Mouse (Mus musculus) kidney, postnatal 0 days (tissue): ENCODE data around the gene Gm28372. TPM values are rescaled to one million over a fixed set of nuclear protein-coding genes. Genes with fewer than 3 reads are reported as not detected.
"Not testable (repeated sequence)": the region's sequence is repeated elsewhere in the genome, so short reads cannot be mapped to it uniquely, and the experiment has no call there.

Source experiments
- ATAC-seq: fragments of 200-750 bp; cut with Nextera tagmentation; replicated peaks from 2 replicates; pipeline ENCODE4 v1.8.0; 2017; ENCODE audit warnings: low read depth, moderate number of reproducible peaks, moderate TSS enrichment, moderate library complexity; ENCODE audit not compliant: low FRiP score
- DNase-seq: peaks from one replicate; pipeline ENCODE4 v3.0.0-alpha.2; 2016; ENCODE audit warnings: low spot score
- H3K27ac ChIP-seq: fragments of 300-500 bp; sonication (generic); 2 replicates; pipeline ENCODE4 v1.5.1; 2014; ENCODE audit warnings: mild to moderate bottlenecking
- H3K27me3 ChIP-seq: fragments of 300-500 bp; sonication (generic); 2 replicates; pipeline ENCODE4 v1.6.1; 2014; ENCODE audit warnings: low read length, mixed read lengths; ENCODE audit not compliant: insufficient read depth
- H3K36me3 ChIP-seq: fragments of 300-500 bp; sonication (generic); 2 replicates; pipeline ENCODE4 v1.6.1; 2014; ENCODE audit warnings: low read length, mixed read lengths; ENCODE audit not compliant: insufficient read depth
- H3K4me1 ChIP-seq: fragments of 300-500 bp; sonication (generic); replicated peaks from 2 replicates; pipeline ENCODE4 v1.6.1; 2014; ENCODE audit warnings: antibody characterized with exemption, low read length, mixed read lengths; ENCODE audit not compliant: insufficient read depth
- H3K4me2 ChIP-seq: fragments of 300-500 bp; sonication (generic); 2 replicates; pipeline ENCODE4 v1.6.1; 2014; ENCODE audit warnings: mild to moderate bottlenecking, low read length, moderate library complexity, mixed read lengths
- H3K4me3 ChIP-seq: fragments of 300-500 bp; sonication (generic); replicated peaks from 2 replicates; pipeline ENCODE4 v1.5.1; 2014; ENCODE audit warnings: low read depth, low read length
- H3K9ac ChIP-seq: fragments of 300-500 bp; sonication (generic); 2 replicates; pipeline ENCODE4 v1.6.1; 2014; ENCODE audit warnings: low read depth, low read length
- H3K9me3 ChIP-seq: fragments of 300-500 bp; sonication (generic); replicated peaks from 2 replicates; pipeline ENCODE4 v1.6.1; 2016; ENCODE audit warnings: low read length, inconsistent platforms, mixed read lengths
- CTCF ChIP-seq: IDR thresholded peaks from 2 replicates; pipeline ENCODE4 v1.5.1; 2016; ENCODE audit warnings: antibody characterized with exemption, low read depth, mild to moderate bottlenecking, moderate library complexity
- WGBS: fragments of 180-500 bp; shearing (Covaris S2); extraction: QIAGEN DNeasy Blood & Tissue Kit; methylation state at CpG from one replicate; pipeline ENCODE4 v1.1.7; 2014; 5-methylcytosine and 5-hydroxymethylcytosine counted together
- polyA plus RNA-seq: library from polyadenylated mRNA; unstranded; fragments of >200 nt; fragmentation: Nextera tagmentation; extraction: Ambion mirVana; gene quantifications from 2 replicates; pipeline ENCODE4 v1.2.1, GENCODE M21; 2015

Gene Gm28372
- polyA plus RNA-seq, result not detected in 2 replicates

DNA sequence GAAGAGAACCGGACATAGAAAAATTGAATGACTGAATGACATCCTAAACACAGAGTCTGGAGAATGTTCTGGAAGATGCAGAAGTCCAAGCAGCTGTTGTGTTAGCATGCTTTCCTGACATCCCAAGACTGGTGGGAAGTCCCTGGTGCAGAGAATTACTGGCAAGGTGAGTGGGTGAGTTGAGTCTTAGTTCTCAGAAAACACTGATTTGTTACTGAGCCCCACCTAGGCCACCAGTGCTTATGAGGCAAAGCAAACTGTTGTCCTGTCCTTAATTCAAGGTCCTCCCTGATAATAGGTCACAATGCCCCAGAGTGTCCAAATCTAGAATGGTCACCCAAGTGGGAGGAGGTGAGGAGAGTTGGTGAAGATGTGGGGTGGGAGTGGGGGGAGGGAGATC is at the start of gene Gm28372, which contains the start of gene 1700020A23Rik:
Gm28372 (plus strand) TSS at position 301 of the 400 bp plus-strand sequence.
1700020A23Rik (plus strand) TSS at position 321 of the 400 bp plus-strand sequence.
- WGBS, result 100% methylated on average over 1 of the region's 1 CpGs
- H3K4me2 ChIP-seq, result no peak within 1 kb of the TSS
- TF ChIP-seq CTCF, result no peak

DNA sequence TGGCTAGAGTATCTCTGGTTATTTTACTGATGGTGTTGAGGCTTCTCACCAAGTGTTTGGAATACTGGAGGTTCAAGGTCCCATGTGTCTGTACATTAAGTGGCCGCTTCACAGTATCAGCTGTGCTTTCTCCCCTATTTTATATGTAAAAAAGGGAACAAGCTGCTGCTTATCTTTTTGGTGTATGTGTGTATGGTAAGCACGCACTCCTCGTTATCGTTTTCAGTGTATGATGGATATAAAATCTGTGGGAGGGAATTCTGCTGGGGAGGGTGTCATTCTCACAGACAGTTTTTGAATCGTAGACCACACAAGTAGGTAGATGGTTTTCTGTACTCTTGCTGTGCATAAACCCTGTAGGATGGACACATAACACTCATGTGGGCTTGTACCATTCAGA is 47.5 kb upstream of the Gm28372 start:
- Histone ChIP-seq H3K9ac (no peak overlapping the region), H3K4me1 (no peaks in the 10 kb centered on the region; the same call in 1 of the 2 replicates), H3K4me3 (no peak overlapping the region), H3K9me3 (no peaks in the 10 kb centered on the region), H3K36me3 (no peaks in the 10 kb centered on the region), H3K27me3 (peaks cover 15% of the 10 kb centered on the region), H3K4me2 (no peak overlapping the region), H3K27ac (no peak overlapping the region)
- no peak for ATAC-seq
- no peak for TF ChIP-seq CTCF
- 91% methylated on average over 5 of the region's 5 CpGs for WGBS
- no peak for DNase-seq

More for the DNA sequence above, at the start of gene Gm28372, which contains the start of gene 1700020A23Rik:
- Histone ChIP-seq H3K27me3 (no peaks in the 10 kb centered on the region), H3K9ac (no peak within 1 kb of the TSS), H3K9me3 (no peaks in the 10 kb centered on the region), H3K4me3 (no peak within 1 kb of the TSS), H3K36me3 (no peaks in the 10 kb centered on the region), H3K27ac (no peak within 1 kb of the TSS), H3K4me1 (no peaks in the 10 kb centered on the region)
- ATAC-seq (no peak), DNase-seq (no peak)

DNA sequence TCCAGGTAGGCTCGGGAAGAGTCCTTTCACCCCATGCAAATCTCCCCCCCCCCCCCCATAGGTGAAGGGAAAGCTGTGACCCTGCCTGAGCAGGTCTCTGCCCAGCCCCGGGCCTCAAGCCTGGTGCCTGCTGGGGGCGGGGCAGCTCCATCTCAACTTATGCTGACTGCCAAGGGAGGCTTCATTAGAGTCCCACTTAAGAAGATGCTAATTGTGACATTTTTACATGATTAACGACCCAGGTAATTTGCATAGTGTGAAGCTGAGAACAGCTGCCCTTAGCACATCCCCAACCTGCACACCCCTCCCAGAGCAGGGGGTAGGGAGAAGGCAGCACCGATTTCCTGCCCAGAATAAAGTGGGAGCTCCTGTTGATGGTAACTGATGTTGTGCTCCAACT is 46.2 kb upstream of the Gm28372 start:
- WGBS, result 16% methylated on average over 5 of the region's 5 CpGs
- peaks cover 21% of the 10 kb centered on the region for H3K27me3 ChIP-seq
- DNase-seq, result no peak

DNA sequence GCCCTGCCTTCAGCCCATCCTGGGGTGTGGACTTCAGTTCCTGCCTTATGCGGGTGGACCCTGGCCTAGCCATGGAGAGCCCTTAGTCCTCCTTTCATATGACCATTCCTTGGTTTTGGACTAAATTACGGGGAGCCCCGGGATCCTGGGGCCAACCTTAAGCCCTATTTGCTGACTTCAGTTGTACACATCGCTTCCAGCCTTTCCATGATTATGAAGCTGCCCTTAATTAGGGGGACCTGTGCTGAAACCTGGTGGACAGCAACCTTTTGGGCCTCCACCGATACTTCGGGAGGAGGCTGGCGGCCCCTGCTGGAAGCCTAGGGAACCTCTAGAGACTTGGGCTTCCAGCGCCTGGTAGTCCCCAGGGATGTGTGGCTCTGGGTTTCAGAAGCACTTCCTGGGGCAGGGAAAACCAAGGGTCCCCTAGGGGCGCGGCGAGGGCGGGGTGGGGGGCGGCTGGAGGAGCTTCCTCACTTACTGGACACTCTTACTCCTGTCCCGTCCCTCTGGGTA is 42.5 kb upstream of the Gm28372 start:
- no peak for ATAC-seq
- H3K4me3 ChIP-seq, result no peak overlapping the region
- no peaks in the 10 kb centered on the region for H3K36me3 ChIP-seq
- peak; percentile 81 for TF ChIP-seq CTCF
- H3K4me2 ChIP-seq, result no peak overlapping the region
- H3K27me3 ChIP-seq, result peaks cover 22% of the 10 kb centered on the region
- no peak overlapping the region for H3K9ac ChIP-seq
- peaks cover 7% of the 10 kb centered on the region; the same call in 1 of the 2 replicates for H3K4me1 ChIP-seq
- H3K9me3 ChIP-seq, result no peaks in the 10 kb centered on the region
- no peak overlapping the region for H3K27ac ChIP-seq
- peak; percentile 85 for DNase-seq
- WGBS, result 6% methylated on average over 14 of the region's 14 CpGs

More for the DNA sequence above, 46.2 kb upstream of the Gm28372 start:
- Histone ChIP-seq H3K4me2 (no peak overlapping the region), H3K4me3 (no peak overlapping the region), H3K36me3 (no peaks in the 10 kb centered on the region), H3K27ac (no peak overlapping the region), H3K4me1 (no peaks in the 10 kb centered on the region; the same call in 1 of the 2 replicates), H3K9ac (no peak overlapping the region), H3K9me3 (no peaks in the 10 kb centered on the region)
- TF ChIP-seq CTCF, result no peak
- ATAC-seq, result no peak

DNA sequence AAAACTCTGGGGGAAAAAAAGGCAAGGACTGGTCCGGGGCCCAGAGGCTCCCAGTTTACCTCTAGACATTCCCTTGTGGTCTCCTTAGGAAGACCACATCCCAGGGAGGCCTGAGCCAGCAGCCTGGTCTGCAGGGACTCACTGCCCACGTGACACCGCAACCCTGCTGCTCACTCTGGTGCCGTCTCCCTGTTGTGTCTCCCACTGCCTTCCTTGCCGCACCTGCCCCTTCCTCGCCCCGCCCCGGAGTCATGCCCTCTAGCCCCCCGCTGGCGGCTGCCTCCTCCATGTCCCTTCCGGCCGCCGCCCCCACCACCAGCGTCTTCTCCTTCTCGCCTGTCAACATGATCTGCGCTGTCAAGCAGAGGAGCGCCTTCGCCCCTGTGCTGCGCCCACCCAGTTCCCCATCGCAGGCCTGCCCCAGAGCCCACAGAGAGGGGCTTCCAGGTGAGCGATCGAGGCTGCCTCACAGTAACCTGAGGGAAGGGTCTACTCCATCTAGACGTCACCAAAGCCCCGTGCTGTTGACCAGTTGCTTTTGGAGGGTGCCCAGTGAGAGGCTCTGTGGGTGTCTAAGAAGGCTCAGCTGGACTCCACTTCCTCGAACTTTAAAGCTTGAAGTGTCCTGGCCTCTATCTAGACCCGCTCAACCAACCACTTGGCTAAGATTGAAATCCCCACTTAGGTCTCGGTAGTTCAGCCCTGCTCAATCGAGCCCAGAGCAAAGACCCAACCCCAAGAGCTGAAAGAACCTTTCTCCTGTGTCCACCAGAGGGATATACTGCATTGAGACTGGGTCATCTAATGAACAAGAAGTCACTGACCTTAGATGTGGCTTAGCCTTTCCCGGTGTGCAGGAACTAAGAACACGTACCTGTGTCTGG is 39.6 kb upstream of the Gm28372 start:
- WGBS, result 7% methylated on average over 28 of the region's 30 CpGs
- Histone ChIP-seq H3K4me3 (peak overlapping the region; percentile 48), H3K27ac (peak overlapping the region; percentile 11; the same call in 1 of the 2 replicates), H3K9me3 (no peaks in the 10 kb centered on the region), H3K4me2 (peak overlapping the region; percentile 87), H3K36me3 (no peaks in the 10 kb centered on the region), H3K9ac (peak overlapping the region; percentile 61), H3K4me1 (peaks cover 7% of the 10 kb centered on the region; the same call in 1 of the 2 replicates), H3K27me3 (peaks cover 22% of the 10 kb centered on the region)
- TF ChIP-seq CTCF, result peak; percentile 59
- ATAC-seq (peak; percentile 63; the same call in 1 of the 2 replicates), DNase-seq (peak; percentile 84)

DNA sequence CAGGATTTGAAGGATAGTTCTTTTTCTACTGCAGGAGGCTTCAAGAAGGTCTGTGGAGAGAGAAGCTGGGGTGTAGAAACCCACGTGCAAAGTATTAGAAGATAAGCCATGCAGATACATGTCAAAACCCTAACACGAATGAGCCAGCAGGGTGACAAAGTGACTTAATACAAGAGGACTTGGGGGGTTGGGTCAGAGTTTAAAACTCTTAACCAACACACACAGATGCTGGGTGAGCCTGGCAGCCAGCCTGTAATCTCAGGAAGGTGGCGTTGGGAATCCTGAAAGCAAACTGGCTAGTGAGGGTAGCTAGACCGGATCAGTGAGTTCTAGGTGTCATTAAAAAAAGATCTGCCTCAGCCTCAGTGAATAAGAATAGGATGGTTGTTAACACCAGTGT is 37.7 kb upstream of the Gm28372 start:
- Histone ChIP-seq H3K4me2 (no peak overlapping the region), H3K36me3 (no peaks in the 10 kb centered on the region), H3K9me3 (no peaks in the 10 kb centered on the region), H3K4me1 (peaks cover 7% of the 10 kb centered on the region; the same call in 1 of the 2 replicates), H3K27ac (no peak overlapping the region), H3K9ac (no peak overlapping the region), H3K4me3 (no peak overlapping the region), H3K27me3 (peaks cover 9% of the 10 kb centered on the region; the same call in 1 of the 2 replicates)
- ATAC-seq (no peak), DNase-seq (no peak)
- 54% methylated on average over 4 of the region's 4 CpGs for WGBS
- no peak for TF ChIP-seq CTCF

DNA sequence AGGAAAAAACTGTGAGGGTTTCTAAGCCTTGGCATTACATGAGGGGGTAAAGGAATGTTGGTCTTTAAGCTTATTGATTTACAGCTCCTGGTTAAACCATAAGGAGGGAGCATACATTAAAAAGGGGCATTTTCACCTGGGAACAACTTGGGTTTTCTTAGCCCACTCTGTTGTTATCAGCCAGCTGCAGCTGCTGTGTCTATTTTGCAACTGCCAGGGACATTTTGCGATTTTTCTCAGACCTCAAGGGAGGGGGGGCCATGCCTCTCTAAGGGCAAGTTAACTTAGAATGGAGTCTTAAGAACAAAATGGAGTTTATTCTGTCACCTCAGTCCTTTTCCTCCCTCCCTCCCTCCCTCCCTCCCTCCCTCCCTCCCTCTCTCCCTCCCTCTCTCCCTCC is 32.0 kb upstream of the Gm28372 start:
- H3K9ac ChIP-seq, ATAC-seq, H3K4me2 ChIP-seq, H3K36me3 ChIP-seq, H3K9me3 ChIP-seq, DNase-seq, H3K4me1 ChIP-seq, H3K27ac ChIP-seq, H3K4me3 ChIP-seq, H3K27me3 ChIP-seq: not testable (repeated sequence)
- WGBS, result 42% methylated on average over 1 of the region's 1 CpGs
